Mouse (Mus musculus) common myeloid progenitor, adult 5-6 weeks (primary cell): Measurements from ENCODE around the gene Egfr. TPM values are rescaled to one million over a fixed set of nuclear protein-coding genes. Genes with fewer than 3 reads are reported as not detected.
A peak's percentile ranks its signal among the peaks of the same experiment; 100 is the strongest.

Experiments
- ATAC-seq: replicated peaks from 2 replicates; pipeline ENCODE4 v1.8.0; 2016; ENCODE audit warnings: low read depth, mild to moderate bottlenecking, moderate TSS enrichment, inconsistent platforms; ENCODE audit not compliant: poor library complexity, severe bottlenecking
- total RNA-seq: library from RNA; stranded (forward); fragments of 200-1000, 187-1606 nt; gene quantifications from 2 replicates; pipeline ENCODE4 v1.2.3, GENCODE M21; 2017

Gene Egfr
- not detected in 2 replicates for total RNA-seq

- peak; percentile 63 for ATAC-seq
Observed at GRCm38 (mm10) chr11:16752007-16752348, at the start of gene Egfr. Gene Egfr (plus strand): TSS chr11:16752203.

GRCm38 (mm10) chr11:16703221-16703620 is 48.8 kb upstream of the Egfr start:
- ATAC-seq = no peak

GRCm38 (mm10) chr11:16735083-16735644 is 16.8 kb upstream of the Egfr start:
- ATAC-seq = no peak

GRCm38 (mm10) chr11:16737323-16737722 is 14.7 kb upstream of the Egfr start:
- ATAC-seq = no peak

- no peak for ATAC-seq
Observed at GRCm38 (mm10) chr11:16738691-16739090, 13.3 kb upstream of the Egfr start.

GRCm38 (mm10) chr11:16739155-16739554 is 12.8 kb upstream of the Egfr start:
- no peak for ATAC-seq

- no peak for ATAC-seq
Observed at GRCm38 (mm10) chr11:16740691-16741611, 11.1 kb upstream of the Egfr start.

- ATAC-seq = no peak
Observed at GRCm38 (mm10) chr11:16742251-16742650, 9.8 kb upstream of the Egfr start.

- no peak for ATAC-seq
Observed at GRCm38 (mm10) chr11:16742821-16743220, 9.2 kb upstream of the Egfr start.

- ATAC-seq = no peak
Observed at GRCm38 (mm10) chr11:16751457-16751982, 483 bp upstream of the Egfr start.

GRCm38 (mm10) chr11:16752349-16753153 is 548 bp downstream of the Egfr start:
- ATAC-seq = peak; percentile 57

GRCm38 (mm10) chr11:16753154-16754040 is 1.4 kb downstream of the Egfr start:
- ATAC-seq = no peak

- no peak for ATAC-seq
Observed at GRCm38 (mm10) chr11:16759930-16760329, 7.9 kb downstream of the Egfr start.

- no peak for ATAC-seq
Observed at GRCm38 (mm10) chr11:16761184-16761583, 9.2 kb downstream of the Egfr start.

GRCm38 (mm10) chr11:16766038-16766815 is 14.2 kb downstream of the Egfr start:
- no peak for ATAC-seq

- no peak for ATAC-seq
Observed at GRCm38 (mm10) chr11:16767984-16768383, 16.0 kb downstream of the Egfr start.

- ATAC-seq = no peak
Observed at GRCm38 (mm10) chr11:16769276-16769675, 17.3 kb downstream of the Egfr start.

- peak; percentile 57 for ATAC-seq
Observed at GRCm38 (mm10) chr11:16769709-16770303, 17.8 kb downstream of the Egfr start.
